In the genomic region with DNA sequence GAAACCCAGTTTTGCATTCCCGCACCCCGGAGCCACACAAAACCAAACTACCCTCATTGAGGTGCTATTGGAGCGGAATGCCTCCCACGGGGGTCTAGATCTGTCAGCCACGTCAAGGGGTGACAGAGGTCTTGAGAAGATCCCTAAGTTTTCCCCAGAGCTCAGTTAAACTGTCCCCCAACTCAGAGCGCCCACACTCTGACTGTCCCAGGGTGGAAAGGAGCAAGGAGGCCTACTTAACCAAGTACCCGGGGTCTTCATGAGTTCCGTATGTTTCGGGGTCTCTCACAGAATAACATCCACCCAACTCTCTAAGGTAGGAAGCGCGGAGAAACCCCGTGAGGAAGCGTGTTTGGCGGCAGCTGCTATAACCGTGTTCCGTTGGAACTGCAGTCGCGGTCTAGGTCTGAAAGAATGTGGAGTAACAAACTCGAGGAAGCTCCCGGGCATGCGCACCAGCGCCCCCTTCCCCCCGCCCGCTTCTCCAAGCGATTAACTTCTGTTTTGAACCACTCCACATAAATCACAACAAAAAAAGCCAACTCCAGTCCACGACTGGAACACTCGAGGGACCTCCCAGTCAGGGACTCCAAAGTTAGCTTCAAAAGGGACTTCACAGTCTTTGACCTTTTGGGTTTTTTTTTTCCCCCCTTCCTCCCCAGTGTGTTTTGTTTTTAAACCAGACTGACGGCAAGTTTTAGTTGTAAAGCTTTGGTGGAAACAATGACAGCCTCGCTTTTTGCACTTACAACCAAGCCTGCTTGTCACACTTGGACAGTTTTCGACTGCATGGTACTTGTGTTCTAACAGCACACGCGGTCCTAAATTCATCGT, we compare ENCODE assay signal across 7 mouse cellular contexts. TPM values are rescaled to one million over a fixed set of nuclear protein-coding genes. Genes with fewer than 3 reads are reported as not detected.
DNase-seq lines count a peak whose midpoint lies in the region; ATAC-seq and TF ChIP-seq lines count a peak whose summit lies in the region.

No protein-coding gene starts in this region.

- TF ChIP-seq CTCF in hindbrain, postnatal 0 days (IDR thresholded peaks at IDR 0.05; ENCODE audit: low read depth), result peak; percentile 36; the same call in 1 of the 2 replicates

- under 1% methylated on average over 33 of the region's 33 CpGs for WGBS in hindbrain, postnatal 0 days
- under 1% methylated on average over 33 of the region's 33 CpGs for WGBS in limb, embryonic 13.5 days
- under 1% methylated on average over 33 of the region's 33 CpGs for WGBS in midbrain, embryonic 13.5 days

- H3K4me2 ChIP-seq in hindbrain, postnatal 0 days (ENCODE audit: low read depth, low read length), result peak overlapping the region; percentile 99
- H3K4me2 ChIP-seq in limb, embryonic 13.5 days (replicated peaks), result peak overlapping the region; percentile 96
- peak overlapping the region; percentile 97 for H3K4me2 ChIP-seq in midbrain, embryonic 13.5 days (replicated peaks)

- H3K27ac ChIP-seq in hindbrain, postnatal 0 days, result peak overlapping the region; percentile 82
- H3K27ac ChIP-seq in limb, embryonic 13.5 days, result peak overlapping the region; percentile 98
- peak overlapping the region; percentile 89 for H3K27ac ChIP-seq in midbrain, embryonic 13.5 days

- no peak for ATAC-seq in hindbrain, postnatal 0 days
- ATAC-seq in limb, embryonic 13.5 days (ENCODE audit: low FRiP score, low read depth), result peak; percentile 16; the same call in 1 of the 2 replicates
- no peak for ATAC-seq in midbrain, embryonic 13.5 days

- H3K4me1 ChIP-seq in hindbrain, postnatal 0 days (ENCODE audit: insufficient read depth, low read length), result peaks cover 8% of the 10 kb centered on the region; the same call in 1 of the 2 replicates
- peaks cover 34% of the 10 kb centered on the region for H3K4me1 ChIP-seq in limb, embryonic 13.5 days
- peaks cover 70% of the 10 kb centered on the region for H3K4me1 ChIP-seq in midbrain, embryonic 13.5 days (replicated peaks)

- peak overlapping the region; percentile 67 for H3K4me3 ChIP-seq in hindbrain, postnatal 0 days (ENCODE audit: low read length)
- H3K4me3 ChIP-seq in limb, embryonic 13.5 days, result peak overlapping the region; percentile 87
- peak overlapping the region; percentile 70 for H3K4me3 ChIP-seq in midbrain, embryonic 13.5 days (replicated peaks)

- H3K9ac ChIP-seq in hindbrain, postnatal 0 days (replicated peaks; ENCODE audit: low read length), result peak overlapping the region; percentile 57
- H3K9ac ChIP-seq in limb, embryonic 13.5 days, result peak overlapping the region; percentile 97
- peak overlapping the region; percentile 83 for H3K9ac ChIP-seq in midbrain, embryonic 13.5 days (replicated peaks)

- DNase-seq in NIH3T3 (ENCODE audit: low read depth), result peak; percentile 97
- peak; percentile 68 for DNase-seq in c-Kit-positive CD71-positive TER-119-positive erythroid progenitor cells, embryonic 14.5 days (ENCODE audit: low spot score)
- peak; percentile 93 for DNase-seq in gastrocnemius, postnatal 10 days
- peak; percentile 82 for DNase-seq in hindbrain, postnatal 0 days (ENCODE audit: low spot score)
- peak; percentile 79 for DNase-seq in spleen, postnatal 36 days (ENCODE audit: low spot score in 2 of 2)

- H3K36me3 ChIP-seq in hindbrain, postnatal 0 days (ENCODE audit: insufficient read depth, low read length), result no peaks in the 10 kb centered on the region
- peaks cover 19% of the 10 kb centered on the region for H3K36me3 ChIP-seq in limb, embryonic 13.5 days
- peaks cover 4% of the 10 kb centered on the region; the same call in 1 of the 2 replicates for H3K36me3 ChIP-seq in midbrain, embryonic 13.5 days

- H3K27me3 ChIP-seq in hindbrain, postnatal 0 days (ENCODE audit: insufficient read depth, low read length), result no peaks in the 10 kb centered on the region; the same call in 1 of the 2 replicates
- no peaks in the 10 kb centered on the region for H3K27me3 ChIP-seq in limb, embryonic 13.5 days
- peaks cover 37% of the 10 kb centered on the region for H3K27me3 ChIP-seq in midbrain, embryonic 13.5 days

- no peaks in the 10 kb centered on the region for H3K9me3 ChIP-seq in hindbrain, postnatal 0 days (ENCODE audit: low read length)
- H3K9me3 ChIP-seq in limb, embryonic 13.5 days, result no peaks in the 10 kb centered on the region
- H3K9me3 ChIP-seq in midbrain, embryonic 13.5 days, result no peaks in the 10 kb centered on the region

RNA-seq across cellular contexts. Expression of a gene that starts 3.7 kb away (rescaled TPM):
- total RNA-seq in gastrocnemius, postnatal 10 days (2021), result 10 to 100 TPM in 1 of 2 experiments, 1 to 10 TPM in 1; 9.5 to 15.4 TPM
- total RNA-seq in hindbrain, postnatal 0 days (2014; rRNA removed), result 12.5 and 12.6 TPM in 2 replicates
- polyA plus RNA-seq in hindbrain, postnatal 0 days (2015; fragmentation: Nextera tagmentation; extraction: Ambion mirVana), result 8.4 and 9.4 TPM in 2 replicates
- 98.7 and 103 TPM in 2 replicates for polyA plus RNA-seq in limb, embryonic 13.5 days (2015; fragmentation: Nextera tagmentation; extraction: Ambion mirVana)
- 25.0 and 29.6 TPM in 2 replicates for polyA plus RNA-seq in midbrain, embryonic 13.5 days (2015; fragmentation: Nextera tagmentation; extraction: Ambion mirVana)
